Mouse (Mus musculus) inflammation-experienced regulatory T-cells, adult 6 months (primary cell): ENCODE results near the gene Sgta. TPM values are rescaled to one million over a fixed set of nuclear protein-coding genes. Genes with fewer than 3 reads are reported as not detected.
A peak's percentile ranks its signal among the peaks of the same experiment; 100 is the strongest.

Experiments
- ATAC-seq: one replicate; pipeline ENCODE4 v1.8.0; 2017
- polyA plus RNA-seq, 3 experiments: library from polyadenylated mRNA; unstranded; fragments of 100-300 nt; shearing (Covaris generic); gene quantifications; one replicate each; pipeline ENCODE4 v1.2.1; 2017

The Sgta gene
- polyA plus RNA-seq, 3 experiments from 2014 or later = 66.4 to 86.5 (median 71.0) TPM

DNA sequence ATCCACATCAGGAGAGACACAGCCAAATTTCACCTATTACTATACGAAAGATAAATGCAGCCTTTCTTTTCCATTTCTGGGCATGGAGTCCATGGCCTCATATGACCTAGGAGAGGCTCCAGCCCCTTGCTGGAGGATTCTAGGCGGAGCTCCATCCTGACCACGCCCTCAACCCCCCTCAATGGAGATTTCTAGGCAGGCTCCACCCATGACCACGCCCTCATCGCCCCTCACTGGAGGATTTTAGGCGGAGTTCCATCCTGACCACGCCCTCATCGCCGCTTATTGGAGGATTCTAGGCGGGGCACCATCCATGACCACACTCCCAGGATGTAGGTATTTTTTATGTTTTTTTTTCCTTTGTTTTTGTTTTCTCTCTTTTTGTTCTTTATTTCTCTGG lies 41.7 kb downstream of the Sgta start:
- no peak for ATAC-seq

DNA sequence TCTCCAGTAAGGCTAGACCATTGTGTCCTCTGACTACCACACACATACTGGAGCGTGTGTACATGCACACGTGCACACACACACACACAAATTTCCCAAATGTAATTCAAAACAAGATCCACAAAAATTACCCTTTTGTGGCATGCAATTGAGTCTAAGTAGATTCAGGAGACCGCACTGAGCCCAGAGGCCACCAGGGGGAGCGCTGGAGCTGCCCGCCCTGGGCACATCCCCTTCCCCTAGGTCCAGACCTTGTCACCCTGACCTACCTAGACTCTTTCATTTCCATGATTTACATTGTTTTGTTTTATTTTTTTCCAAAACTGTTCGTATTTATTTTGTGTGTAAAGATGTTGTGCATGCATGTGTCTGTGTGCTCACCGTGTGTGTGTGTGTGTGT lies 43.3 kb downstream of the Sgta start:
- peak; percentile 58 for ATAC-seq

DNA sequence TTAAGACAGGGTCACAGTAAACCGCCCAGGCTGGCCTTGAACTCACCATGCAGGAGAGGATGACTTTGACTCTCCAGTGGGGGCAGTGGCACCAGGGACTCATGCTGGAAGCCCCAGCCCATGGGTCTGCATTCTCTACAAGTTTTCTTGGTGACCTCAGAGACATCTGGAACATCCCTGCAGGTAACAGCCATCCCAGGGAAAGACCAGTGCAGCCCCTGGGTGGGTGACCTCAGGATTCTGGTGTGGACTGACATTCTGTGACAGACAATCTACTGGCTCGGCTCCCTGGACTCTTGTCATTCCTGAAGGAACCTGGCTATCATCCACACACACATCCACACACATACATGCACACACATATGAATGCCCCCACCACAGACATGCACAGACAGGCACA lies 44.3 kb downstream of the Sgta start:
- ATAC-seq = no peak

DNA sequence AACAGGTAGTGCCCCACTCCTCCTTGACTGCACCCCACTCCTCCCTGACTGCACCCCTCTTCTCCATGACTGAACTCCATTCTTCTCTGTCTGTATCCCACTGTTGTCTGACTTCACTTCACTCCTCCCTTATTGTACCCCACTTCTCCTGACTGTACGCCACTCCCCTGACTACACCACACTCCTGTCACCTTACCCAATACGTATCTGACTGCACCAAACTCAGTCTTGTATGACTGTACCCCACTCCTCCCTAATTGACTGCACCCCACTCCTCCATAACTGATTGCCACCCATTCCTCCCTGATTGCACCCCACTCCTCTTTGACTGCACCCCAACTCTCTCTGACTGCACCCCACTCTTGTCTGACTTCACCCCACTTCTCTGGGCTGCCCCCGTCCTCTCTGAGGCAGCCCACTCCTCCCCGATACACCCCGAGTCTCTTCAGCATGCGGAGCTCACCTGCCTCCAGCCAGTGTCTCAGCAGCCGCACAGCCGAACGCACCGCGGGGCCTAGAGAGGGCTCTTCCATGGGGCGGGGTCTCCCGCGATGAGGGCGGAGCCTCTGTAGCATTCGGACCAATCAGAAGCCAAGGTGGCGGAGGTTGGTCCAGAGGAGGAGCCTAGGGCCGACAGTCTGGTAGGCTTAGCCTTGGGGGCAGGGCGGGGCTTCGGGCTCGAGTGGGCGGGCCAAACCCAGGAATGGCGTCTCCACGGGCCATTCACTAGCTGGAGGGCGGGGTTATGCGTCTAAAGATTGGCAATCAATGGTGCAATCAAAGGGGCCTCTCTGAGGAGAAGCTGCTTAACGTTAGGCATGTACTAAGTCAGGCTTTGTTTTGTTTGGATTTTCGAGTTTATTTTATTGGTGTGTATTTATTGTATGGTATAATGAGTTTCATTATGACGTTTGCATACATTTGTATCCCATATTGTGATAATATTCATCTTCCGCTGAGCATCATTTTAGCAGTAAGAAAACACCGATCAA lies 45.3 kb downstream of the Sgta start, which contains the start of gene Gng7:
Gene Gng7 (minus strand): TSS at position 553 of the 992 bp plus-strand sequence.
- peak; percentile 58 for ATAC-seq

DNA sequence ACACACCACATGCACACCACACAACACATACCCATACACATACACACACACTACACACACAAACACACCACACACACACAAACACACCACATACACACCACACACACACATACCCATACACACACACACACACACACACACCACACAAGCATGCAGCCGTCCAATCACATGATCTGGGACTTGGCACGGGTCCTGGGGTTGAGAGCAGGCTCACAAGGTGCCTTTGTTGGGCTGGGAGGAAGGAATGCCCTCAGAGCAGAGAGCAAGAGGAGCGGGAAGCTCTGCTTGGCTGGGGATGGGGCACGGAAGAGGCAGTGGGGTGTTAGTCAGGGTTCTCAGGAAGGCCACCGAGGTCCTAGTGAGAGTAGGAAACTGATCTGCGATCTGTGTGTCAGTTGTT lies 49.1 kb downstream of the Sgta start:
- ATAC-seq = no peak

DNA sequence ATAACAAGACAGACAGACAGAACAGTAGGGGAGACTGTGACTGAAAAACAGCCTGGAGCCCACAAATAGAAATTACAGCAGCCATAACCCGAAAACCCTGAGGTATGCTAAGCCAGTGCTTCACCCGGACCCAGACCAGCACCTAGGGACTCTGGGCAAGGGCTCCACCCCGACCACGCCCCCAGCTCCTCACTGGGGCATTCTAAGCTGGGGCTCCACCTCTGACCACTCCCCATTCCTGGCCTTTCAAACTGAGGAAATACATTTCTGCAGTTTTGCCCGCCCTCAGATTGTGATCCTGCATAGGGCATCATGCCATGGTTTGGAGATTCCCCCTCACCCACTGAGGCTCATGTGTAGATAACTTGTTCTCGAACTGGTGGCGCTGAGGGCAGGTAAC lies 52.7 kb downstream of the Sgta start:
- ATAC-seq = no peak

DNA sequence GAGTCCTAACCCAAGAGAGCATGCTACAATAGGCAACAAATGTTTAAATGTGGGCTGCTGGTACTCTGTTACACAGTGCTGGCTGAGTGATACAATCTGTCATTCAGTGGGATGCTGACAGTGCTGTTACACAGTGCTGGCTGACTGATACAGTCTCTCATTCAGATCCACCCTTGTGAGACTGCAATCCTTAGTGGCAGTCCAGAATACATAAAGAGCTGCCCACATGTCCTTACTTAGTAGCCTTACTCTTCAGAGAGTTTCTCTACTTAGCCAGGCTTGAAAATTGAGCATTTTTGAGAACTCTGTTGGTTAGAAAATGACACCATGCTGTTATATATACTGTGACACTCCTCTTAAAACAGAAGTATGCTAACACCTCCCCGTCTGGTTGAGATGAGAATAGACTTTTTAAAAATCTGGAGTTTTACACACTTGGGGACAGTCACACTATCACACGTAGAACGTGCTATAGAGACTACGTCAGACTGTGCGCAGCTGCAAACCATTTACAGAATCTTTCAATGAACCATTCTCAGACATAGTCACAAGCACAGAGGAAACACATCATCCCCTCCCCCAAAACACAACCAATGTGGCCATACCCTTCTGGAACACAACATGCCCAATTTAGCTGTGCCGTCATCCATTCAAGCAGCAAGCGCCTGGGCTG lies 53.8 kb downstream of the Sgta start:
- no peak for ATAC-seq

DNA sequence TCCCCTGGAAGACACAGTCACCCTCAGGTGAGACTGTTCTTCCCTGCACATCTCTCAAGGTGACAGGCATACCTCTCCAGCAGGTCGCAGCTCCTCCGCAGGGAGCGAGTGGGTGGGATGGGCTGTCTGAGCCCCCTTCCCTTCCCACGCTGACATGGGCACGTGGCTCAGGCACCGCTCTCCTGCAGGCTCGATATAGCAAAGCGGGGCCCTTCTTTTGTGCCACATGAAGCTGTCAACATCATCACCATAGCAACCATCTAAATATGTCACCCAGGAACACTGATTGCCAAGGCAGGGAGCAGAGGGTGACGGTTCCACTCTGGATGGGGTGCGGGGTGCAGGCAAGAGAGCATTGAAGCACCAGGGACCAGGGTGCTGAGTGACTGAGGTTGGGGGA lies 58.8 kb downstream of the Sgta start:
- no peak for ATAC-seq

DNA sequence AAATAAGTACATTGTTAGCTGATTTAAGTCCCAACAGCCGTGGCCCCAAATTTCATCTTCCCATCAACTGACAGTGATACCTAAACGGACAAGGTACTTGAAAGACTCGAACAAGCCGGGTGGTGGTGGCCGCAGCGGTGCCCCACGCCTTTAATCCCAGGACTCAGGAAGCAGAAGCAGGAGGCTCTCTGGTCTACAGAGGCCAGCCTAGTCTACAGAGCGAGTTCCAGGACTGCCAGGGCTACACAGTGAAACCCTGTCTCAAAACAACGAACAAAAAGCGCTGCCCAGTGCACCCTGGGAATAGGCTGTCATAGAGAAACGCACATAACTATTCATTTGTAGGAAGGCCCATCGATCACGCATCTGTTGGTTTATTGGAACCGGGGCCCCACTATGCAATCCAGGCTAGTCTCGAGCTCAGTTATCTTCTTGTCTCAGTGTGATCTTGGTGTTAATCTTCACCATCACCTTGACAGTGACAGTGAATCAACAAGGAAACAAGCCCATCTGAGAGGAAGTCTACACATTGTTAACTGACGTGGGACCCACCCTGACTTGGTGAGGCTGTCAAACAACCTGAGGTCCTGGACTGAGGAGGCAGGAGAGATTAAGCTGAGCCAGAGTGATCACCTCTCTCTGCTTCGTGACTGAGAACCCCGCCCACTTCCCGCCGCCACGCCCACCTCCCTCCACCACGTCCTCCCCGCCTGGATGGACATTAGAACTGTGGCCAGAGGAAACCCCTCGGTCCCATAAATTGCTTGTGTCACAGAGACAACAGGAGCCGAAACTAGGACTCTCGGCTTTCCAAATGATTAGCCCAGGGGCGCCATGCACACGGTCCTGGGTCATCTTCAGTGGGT lies 59.6 kb downstream of the Sgta start:
- no peak for ATAC-seq

DNA sequence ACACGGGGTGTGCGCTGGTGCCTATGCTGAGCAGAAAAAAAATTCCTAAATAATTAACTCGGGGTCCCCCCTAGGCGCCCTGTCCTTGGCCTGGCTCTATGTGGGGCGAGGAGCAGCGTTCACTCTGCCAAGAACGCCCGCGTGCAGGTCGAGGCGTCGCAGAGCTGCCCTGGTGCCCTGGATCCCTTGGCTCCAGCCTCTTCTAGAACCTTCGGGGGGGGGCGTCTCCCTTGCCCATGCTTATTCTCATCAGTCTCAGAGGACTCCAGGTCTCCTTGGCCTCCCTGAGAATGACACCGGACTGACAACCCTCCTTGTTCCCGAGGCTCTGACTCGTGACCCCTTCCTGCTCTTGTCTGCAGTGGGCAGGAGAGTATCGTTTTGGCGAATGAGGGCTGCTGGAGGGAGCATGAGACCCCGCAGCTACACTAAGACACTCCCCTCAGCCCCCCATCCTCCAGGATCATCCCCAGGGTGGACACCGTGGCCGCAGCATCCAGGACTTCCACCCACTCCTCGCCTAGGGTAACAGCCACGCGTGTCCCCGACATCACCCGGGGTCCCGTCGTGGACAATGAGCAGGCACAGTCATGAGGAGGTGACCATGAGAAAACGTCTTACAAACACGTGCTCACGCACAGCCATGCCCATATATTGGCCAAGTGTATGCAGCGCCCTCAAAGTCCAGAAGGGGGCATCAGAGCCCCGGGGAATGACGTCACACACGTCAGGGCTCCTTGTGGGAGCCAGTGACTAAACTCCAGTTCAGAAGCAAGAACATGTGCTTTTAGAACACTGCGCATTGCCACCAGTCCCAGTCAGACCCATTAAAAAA lies 60.4 kb downstream of the Sgta start:
- peak; percentile 85 for ATAC-seq

DNA sequence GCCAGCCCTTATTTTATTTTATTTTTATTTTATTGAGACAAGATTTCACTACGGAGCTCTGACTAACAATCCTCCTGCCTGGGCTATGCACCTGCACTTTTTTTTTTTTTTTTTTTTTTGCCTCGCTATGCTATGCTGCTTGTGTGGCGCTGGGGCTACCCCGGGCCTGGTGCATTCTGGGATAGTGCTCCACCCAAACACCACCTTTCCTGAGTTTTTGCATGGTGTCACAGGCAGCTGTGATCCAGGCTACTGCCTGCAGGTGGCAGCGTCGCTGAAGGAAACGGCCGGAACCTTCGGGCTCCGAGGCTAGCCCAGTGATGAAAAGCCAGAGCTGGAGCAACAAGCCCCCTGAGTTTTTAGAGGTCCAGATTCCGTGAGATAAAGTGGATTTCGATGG lies 61.2 kb downstream of the Sgta start:
- peak; percentile 30 for ATAC-seq

DNA sequence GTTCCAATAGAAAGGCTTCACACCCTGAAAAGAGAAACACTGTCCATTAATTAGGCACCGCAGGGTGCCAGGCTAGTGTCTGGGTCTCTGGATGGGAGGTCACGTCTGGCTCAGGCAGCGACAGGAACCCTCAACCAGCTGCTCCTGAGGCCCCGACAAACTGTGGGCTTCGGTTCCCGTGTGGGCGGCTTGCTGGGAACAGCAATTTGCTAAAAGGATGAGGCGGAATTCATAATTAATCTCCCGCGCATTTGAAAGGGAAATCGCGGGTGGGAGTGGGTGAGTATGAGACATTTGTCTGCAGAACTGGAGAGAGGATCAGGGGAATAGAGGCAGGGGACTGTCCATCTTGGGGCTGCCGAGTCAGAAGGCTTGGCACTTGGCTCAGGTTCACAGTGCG lies 62.0 kb downstream of the Sgta start:
- no peak for ATAC-seq

DNA sequence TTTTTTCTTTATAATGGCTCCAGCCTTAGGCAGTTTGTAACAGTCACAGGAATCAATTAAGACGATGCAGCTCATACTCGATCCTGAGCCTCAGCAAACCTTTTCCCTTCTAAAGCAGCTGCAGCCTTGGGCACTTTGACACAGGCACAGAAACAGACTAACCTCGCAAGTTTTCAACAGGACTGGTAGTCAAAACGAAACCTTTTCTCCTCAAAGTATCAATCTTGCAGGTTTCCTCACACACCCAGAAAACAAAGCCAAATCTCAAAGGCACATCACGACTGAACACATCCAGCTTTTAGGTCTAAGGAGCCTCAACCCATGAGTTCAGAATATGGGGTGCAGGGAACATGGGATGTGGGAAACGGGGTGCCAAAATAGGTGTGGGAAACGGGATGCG lies 62.6 kb downstream of the Sgta start:
- no peak for ATAC-seq

DNA sequence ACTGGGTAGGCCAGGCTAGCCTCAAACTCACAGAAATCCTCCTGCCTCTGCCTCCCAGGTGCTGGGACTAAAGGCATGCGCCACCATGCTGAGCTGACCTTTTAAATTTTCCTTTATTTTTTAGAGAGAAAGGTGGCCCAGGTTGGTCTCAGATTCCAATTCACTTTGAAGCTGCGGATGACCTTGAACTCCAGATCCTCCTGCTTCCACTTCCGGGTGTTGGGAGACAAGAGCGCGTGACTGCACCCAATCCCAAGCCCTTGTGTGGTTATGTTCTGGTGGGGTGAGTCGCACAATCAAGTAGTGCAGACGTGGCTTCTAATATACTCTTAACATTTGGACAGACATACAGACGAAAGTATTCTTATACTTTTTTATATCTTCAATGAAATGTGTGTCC lies 63.5 kb downstream of the Sgta start:
- ATAC-seq = no peak

DNA sequence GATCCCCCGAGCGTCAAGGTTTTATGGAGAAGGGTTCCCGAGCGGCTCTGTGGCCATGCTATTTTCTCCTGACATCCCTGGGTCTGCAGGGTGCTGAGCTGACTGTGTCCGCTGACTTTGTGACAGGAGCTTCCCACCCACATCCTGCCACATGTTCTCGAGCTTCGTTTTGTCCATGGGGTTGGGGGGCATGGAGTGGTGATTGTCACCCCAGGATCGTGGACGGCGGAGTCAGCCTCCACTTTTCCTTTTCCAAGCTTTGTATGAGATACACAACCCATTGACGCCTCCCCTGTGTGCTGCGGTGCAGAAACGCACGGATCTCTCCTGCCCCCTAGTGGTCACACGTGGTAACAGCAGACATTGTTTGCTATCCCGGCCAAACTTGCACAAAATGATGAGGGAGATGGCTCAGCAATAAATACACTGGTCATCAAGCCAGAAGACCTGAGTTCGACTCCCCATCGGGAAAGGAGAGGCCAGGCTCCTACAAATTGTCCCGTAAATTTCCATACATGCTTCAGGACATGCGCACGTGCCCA lies 64.8 kb downstream of the Sgta start:
- ATAC-seq = peak; percentile 51

DNA sequence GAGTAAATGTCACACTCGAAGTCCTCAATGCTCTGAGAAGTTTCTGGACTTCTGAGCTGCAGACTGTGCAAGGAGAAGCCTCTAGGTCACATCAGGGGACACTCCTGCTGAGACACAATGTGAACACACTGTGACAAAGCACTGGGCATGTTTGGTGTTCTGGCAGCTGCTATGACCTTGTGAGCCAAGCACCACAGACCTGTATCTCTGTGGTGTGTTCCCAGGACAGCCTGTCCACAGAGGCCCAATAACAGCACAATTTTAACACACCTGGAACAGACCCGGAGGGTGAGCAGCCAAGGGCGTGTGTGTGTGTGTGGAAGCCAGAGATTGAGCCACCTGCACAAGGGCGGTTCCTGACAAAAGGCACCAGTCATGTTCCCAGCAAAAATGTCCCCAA lies 65.4 kb downstream of the Sgta start:
- ATAC-seq = no peak

Other genes starting within 250 kb of the Sgta start
- not detected for gene Jsrp1, start 246.7 kb downstream of the Sgta start, polyA plus RNA-seq
- gene Oaz1, start 233.5 kb downstream of the Sgta start, polyA plus RNA-seq = 1,000 to 10,000 TPM; 1,680 to 2,431 (median 2,240) TPM
- not detected for gene Lingo3, start 216.1 kb downstream of the Sgta start, polyA plus RNA-seq
- gene Lsm7, start 205.0 kb downstream of the Sgta start, polyA plus RNA-seq = 100 to 1,000 TPM; 144 to 210 (median 202) TPM
- 10 to 100 TPM in 2 of 3 experiments, 1 to 10 TPM in 1; 9.6 to 15.0 (median 12.1) TPM for gene Sppl2b, start 204.9 kb downstream of the Sgta start, polyA plus RNA-seq
- not detected for gene Tmprss9, start 188.3 kb downstream of the Sgta start, polyA plus RNA-seq
- 100 to 1,000 TPM; 207 to 260 (median 248) TPM for gene Timm13, start 159.2 kb downstream of the Sgta start, polyA plus RNA-seq
- gene Lmnb2, start 141.9 kb downstream of the Sgta start, polyA plus RNA-seq = 1 to 10 TPM; 2.4 to 4.5 (median 3.5) TPM
- gene Gadd45b, start 130.1 kb downstream of the Sgta start, polyA plus RNA-seq = 10 to 100 TPM; 26.4 to 51.5 (median 39.3) TPM
- gene Gng7, start 45.2 kb downstream of the Sgta start, polyA plus RNA-seq = not detected
- gene Diras1, start 34.5 kb downstream of the Sgta start, polyA plus RNA-seq = not detected
- gene Slc39a3, start 22.8 kb downstream of the Sgta start, polyA plus RNA-seq = 1 to 10 TPM; 2.4 to 5.0 (median 2.7) TPM
- 1 to 10 TPM; 1.9 to 2.7 (median 2.5) TPM for gene Thop1, start 9.9 kb upstream of the Sgta start, polyA plus RNA-seq
- gene Creb3l3, start 38.7 kb upstream of the Sgta start, polyA plus RNA-seq = not detected
- gene Map2k2, start 45.7 kb upstream of the Sgta start, polyA plus RNA-seq = 10 to 100 TPM; 22.1 to 27.1 (median 23.3) TPM
- 10 to 100 TPM in 1 of 3 experiments, 1 to 10 TPM in 2; 8.5 to 10.8 (median 9.3) TPM for gene Zbtb7a, start 75.0 kb upstream of the Sgta start, polyA plus RNA-seq
- gene Pias4, start 107.7 kb upstream of the Sgta start, polyA plus RNA-seq = 10 to 100 TPM; 15.4 to 21.5 (median 17.1) TPM
- gene Eef2, start 116.5 kb upstream of the Sgta start, polyA plus RNA-seq = 1,000 to 10,000 TPM in 1 of 3 experiments, 100 to 1,000 TPM in 2; 925 to 1,158 (median 972) TPM
- 1 to 10 TPM; 3.1 to 5.4 (median 3.6) TPM for gene Dapk3, start 122.8 kb upstream of the Sgta start, polyA plus RNA-seq
- gene 4930442H23Rik, start 123.7 kb upstream of the Sgta start, polyA plus RNA-seq = not detected
- under 1 TPM in 2 of 3 experiments, not detected in 1; 0.17 to 0.28 TPM for gene Nmrk2, start 141.9 kb upstream of the Sgta start, polyA plus RNA-seq
- gene Atcay, start 170.7 kb upstream of the Sgta start, polyA plus RNA-seq = 10 to 100 TPM in 1 of 3 experiments, 1 to 10 TPM in 2; 4.8 to 12.6 (median 5.1) TPM
- gene Zfr2, start 173.0 kb upstream of the Sgta start, polyA plus RNA-seq = 1 to 10 TPM in 1 of 3 experiments, under 1 TPM in 2; 0.20 to 1.0 (median 0.37) TPM
- 10 to 100 TPM; 30.1 to 68.1 (median 64.4) TPM for gene Matk, start 192.8 kb upstream of the Sgta start, polyA plus RNA-seq
- 100 to 1,000 TPM; 111 to 148 (median 127) TPM for gene Mrpl54, start 206.8 kb upstream of the Sgta start, polyA plus RNA-seq
- 10 to 100 TPM in 2 of 3 experiments, 1 to 10 TPM in 1; 9.9 to 12.4 (median 12.3) TPM for gene Apba3, start 206.8 kb upstream of the Sgta start, polyA plus RNA-seq
- gene Tjp3, start 231.4 kb upstream of the Sgta start, polyA plus RNA-seq = 1 to 10 TPM; 1.7 to 3.2 (median 1.9) TPM
- 10 to 100 TPM; 10.7 to 15.9 (median 14.4) TPM for gene Pip5k1c, start 232.8 kb upstream of the Sgta start, polyA plus RNA-seq